Mouse (Mus musculus): ENCODE measurements at regions not wholly inside any gene's neighbourhood (a gene's known extent, or its start where the extent isn't known, plus 50 kb on each side); places are given as distances from the start of the nearest gene placed in this dataset.

- DNase-seq: no peak
Measured at GRCm38 (mm10) chr12:54577235-54577634, 79.1 kb downstream of the Sptssa start.

- DNase-seq: no peak
Measured at GRCm38 (mm10) chr12:54576821-54577220, 79.6 kb downstream of the Sptssa start.

DNA sequence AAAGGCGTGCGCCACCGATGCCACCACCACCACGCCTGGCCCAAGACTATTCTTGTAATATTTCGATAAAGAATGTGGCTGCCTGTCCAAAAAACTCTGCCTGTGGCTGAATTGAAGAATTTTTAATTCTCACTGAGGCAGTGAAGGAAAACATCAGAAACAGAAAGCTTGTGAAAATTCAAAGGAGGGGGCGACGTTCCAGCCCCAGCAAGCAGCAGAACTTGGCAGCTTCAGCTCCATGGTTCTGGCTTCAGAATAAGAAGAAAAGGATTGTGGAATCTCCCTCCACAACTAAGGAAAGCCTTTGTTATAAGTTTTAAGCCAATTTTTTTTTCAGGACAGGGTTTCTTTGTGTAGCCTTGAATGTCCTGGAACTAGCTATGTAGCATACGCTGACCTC is 83.5 kb downstream of the Sptssa start:
- DNase-seq: no peak

DNA sequence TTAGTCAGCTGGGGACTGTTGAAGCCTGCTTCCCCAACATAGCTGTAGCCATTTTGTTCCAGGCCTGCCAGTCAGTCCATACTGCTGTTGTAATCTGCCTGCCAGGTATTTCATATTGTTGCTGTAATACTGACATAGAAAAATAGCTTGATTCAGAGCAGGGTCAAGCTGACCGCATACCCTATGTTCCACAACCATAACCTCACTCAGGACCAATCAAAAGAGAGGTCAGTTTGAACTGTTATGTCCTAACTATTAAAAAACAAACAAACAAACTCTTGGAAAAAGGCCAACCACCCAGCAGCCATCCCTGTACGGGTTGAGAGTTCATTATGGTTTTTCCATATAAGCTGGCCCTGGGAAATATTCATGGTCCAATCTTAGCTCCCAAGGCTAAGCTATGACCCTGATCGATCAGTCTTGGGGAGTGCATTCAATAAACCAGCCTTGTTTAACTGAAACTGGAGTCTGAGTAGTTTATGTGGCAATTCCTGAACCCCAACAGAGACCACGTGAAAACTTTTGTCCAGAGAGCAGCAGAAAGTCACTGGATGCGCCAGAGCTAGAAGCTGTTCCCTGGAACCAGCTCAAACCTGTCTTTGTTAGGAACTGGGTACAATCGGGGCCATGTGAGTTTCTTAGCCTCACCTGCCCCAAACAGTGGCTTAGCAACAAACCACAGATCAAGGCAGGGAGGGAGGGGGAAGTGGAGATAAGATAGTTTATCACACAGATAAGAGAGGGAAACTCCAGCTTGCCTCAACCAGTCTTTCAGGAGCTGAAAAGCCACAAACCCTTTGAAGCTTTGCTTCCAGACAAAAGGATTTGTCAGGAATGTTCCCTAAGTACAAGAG is 88.1 kb downstream of the Sptssa start:
- no peak for DNase-seq

DNA sequence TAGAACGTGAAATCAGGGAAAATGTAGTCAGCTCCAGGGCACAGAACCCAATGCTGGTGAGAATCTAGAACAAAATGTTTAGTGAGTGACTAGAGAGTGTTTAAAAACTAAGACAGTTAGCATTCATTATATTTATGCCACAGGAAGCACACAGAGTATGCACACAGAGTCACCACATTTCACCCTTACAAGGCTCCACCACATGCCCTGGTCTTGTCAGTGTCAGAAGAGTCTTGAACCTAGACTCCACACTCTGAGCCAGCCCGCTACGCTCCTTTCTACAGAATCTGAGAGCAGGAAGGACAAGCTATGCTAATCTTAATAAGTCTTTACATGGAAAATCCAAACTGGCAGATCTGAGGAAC is 89.0 kb downstream of the Sptssa start:
- no peak for DNase-seq

GRCm38 (mm10) chr12:54566532-54567425 is 89.6 kb downstream of the Sptssa start:
- DNase-seq: no peak

DNA sequence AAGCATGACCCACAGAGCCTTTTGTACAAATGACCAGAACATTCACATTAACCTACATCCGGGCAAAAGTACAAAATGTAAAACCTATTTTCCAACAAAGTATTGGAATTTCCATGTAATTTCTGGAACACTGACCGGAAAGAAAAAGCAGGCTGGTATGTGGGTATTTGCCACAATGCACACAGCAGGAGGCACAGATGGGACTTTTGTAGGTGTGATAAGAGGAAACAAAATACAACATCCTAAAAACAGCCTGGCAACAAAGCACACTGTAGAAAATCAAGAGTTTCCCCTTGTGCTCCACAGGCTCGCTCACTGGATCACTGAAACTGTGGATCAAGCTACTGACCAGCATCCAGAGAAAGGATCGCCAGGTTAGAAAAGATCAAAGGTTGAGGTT is 94.4 kb downstream of the Sptssa start:
- DNase-seq: no peak

- DNase-seq: no peak
Measured at GRCm38 (mm10) chr12:54558106-54558505, 98.3 kb downstream of the Sptssa start.

- no peak for DNase-seq
Measured at GRCm38 (mm10) chr12:54549659-54550058, 106.7 kb downstream of the Sptssa start.

GRCm38 (mm10) chr12:54545821-54546608 is 110.4 kb downstream of the Sptssa start:
- DNase-seq: peak; percentile 50 to 52

DNA sequence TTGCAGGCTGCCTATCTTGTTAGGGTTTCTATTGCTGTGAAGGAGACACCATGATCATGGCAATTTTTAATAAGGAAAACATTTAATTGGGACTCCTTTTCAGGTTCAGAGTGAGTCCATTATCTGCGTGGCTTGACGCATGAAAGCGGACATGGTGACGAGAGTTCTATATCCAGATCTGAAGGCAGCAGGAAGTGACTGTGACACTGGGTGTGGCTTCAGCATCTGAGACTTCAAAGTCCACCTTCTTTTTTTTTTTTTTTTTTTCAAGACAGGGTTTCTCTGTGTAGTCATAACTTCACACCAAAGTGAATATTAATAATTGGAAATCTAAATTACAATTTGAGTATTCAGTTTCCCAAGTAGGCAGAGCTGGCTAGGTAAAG is 118.1 kb downstream of the Sptssa start:
- DNase-seq: no peak

- DNase-seq: no peak
Measured at GRCm38 (mm10) chr12:54537690-54538319, 118.6 kb downstream of the Sptssa start.

DNA sequence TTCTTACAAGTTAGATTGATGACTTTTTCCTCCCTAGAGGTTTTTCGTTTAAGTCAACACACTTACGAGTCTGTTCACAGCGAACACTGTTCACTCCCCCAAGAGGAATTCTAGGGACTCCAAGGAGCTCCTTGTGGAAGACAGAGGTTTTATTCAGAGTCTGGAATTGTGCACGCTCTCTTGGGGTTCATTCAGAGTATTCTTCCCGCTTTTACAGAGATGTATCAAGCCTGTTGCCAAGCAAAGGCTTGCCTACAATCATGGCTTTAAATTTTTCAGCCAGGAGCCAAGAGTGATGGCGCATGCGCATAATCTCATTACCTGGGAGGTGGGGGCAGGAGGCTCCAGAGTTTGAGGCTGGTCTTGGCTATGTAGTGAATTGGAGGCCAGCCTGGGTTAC is 119.4 kb downstream of the Sptssa start:
- DNase-seq: no peak

DNA sequence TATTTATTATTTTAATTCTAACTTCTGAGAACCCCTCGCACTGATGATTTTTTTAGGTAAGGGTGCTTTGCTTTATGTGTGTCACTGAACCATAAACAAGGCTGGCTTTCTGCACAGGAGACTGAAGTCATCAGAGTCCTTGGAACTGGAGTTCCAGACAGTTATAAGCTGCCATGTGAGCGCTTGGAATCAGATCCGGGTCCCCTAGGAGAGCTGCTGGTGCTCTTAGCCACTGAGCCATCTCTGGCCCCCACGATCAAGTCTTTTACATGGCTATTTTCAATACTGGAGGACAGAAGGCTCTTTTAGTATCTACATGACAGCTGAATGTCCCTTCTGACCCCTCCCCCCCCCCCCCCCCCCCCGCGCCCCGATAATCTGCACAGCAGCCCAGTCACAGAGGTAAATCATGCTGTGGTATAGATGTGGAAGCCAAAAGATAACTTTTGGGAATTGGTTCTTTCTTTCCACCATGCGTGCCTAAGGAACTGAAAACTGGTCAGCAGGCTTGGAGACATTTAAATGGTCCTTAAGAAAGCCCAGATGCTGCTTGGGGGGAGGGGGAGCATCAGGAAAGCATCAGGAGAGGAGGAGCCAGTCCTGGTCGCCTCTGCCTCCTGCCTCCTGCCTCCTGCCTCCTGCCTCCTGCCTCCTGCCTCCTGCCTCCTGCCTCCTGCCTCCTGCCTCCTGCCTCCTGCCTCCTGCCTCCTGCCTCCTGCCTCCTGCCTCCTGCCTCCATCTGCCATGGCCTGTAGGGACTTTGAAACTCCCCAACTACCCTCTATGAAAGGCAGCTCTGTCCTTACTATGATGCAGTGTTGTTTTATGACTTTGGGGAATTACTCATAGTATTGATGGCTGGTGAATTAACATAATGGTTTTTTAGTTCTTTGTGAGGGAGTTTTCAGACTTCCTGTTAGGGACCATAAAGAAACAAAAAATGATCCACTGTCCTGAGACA is 120.5 kb downstream of the Sptssa start:
- no peak for DNase-seq

DNA sequence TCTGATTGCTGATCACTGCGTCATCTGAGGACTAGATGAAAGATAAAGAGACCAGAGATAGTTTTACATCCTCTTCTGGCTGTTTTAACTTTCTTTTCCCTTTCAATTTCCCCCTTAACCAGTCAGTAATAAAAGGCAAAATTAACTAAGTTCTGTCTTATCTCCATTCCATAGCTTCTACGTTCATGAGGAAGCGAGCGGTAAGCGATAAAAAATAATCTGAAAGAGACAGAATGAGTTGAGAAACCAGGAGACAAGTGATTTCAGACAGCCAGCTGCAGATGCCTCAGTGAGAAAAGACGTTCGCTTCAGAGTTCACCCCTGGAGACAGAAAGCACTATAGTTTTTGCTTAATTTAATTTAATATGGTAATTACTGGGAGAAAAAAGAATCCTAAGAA is 121.5 kb downstream of the Sptssa start:
- DNase-seq: no peak

- no peak for DNase-seq
Measured at GRCm38 (mm10) chr12:54533134-54533533, 123.2 kb downstream of the Sptssa start.

GRCm38 (mm10) chr12:54532062-54532461 is 124.3 kb downstream of the Sptssa start:
- DNase-seq: no peak

GRCm38 (mm10) chr12:54528046-54528445 is 128.3 kb downstream of the Sptssa start:
- peak; percentile 1 to 4 for DNase-seq

GRCm38 (mm10) chr12:54527577-54527976 is 128.8 kb downstream of the Sptssa start:
- DNase-seq: no peak

- DNase-seq: no peak
Measured at GRCm38 (mm10) chr12:54520406-54520805, 136.0 kb downstream of the Sptssa start.

GRCm38 (mm10) chr12:54519370-54519769 is 137.0 kb downstream of the Sptssa start:
- no peak for DNase-seq
